Mouse (Mus musculus) ES-CJ7 (cell line): ENCODE data around the gene Arf6.
"Not testable (repeated sequence)": the region's sequence is repeated elsewhere in the genome, so short reads cannot be mapped to it uniquely, and the experiment has no call there.

Source experiments
- DNase-seq: peaks from one replicate; pipeline ENCODE4 v3.0.0; 2011; ENCODE audit warnings: low read depth, low spot score

Arf6 gene

GRCm38 (mm10) chr12:69373850-69374766 lies 2.2 kb downstream of the Arf6 start:
- peak; percentile 69 for DNase-seq

- no peak for DNase-seq
These were observed 4.2 kb downstream of the Arf6 start for GRCm38 (mm10) chr12:69376132-69376531.

GRCm38 (mm10) chr12:69377188-69377587 lies 5.2 kb downstream of the Arf6 start:
- no peak for DNase-seq

GRCm38 (mm10) chr12:69377636-69378035 lies 5.7 kb downstream of the Arf6 start:
- not testable (repeated sequence) for DNase-seq

GRCm38 (mm10) chr12:69378558-69379454 lies 6.9 kb downstream of the Arf6 start:
- no peak for DNase-seq

GRCm38 (mm10) chr12:69382880-69383279 lies 10.9 kb downstream of the Arf6 start:
- no peak for DNase-seq

GRCm38 (mm10) chr12:69384606-69385005 lies 12.7 kb downstream of the Arf6 start:
- no peak for DNase-seq

- no peak for DNase-seq
These were observed 13.8 kb downstream of the Arf6 start for GRCm38 (mm10) chr12:69385542-69386280.

GRCm38 (mm10) chr12:69386281-69386732 lies 14.4 kb downstream of the Arf6 start:
- DNase-seq, result not testable (repeated sequence)

GRCm38 (mm10) chr12:69388321-69388869 lies 16.4 kb downstream of the Arf6 start:
- no peak for DNase-seq

- no peak for DNase-seq
These were observed 17.5 kb downstream of the Arf6 start for GRCm38 (mm10) chr12:69389273-69389938.

- no peak for DNase-seq
These were observed 18.2 kb downstream of the Arf6 start for GRCm38 (mm10) chr12:69390000-69390698.

GRCm38 (mm10) chr12:69393076-69393475 lies 21.1 kb downstream of the Arf6 start:
- DNase-seq, result no peak

GRCm38 (mm10) chr12:69394456-69394855 lies 22.5 kb downstream of the Arf6 start:
- no peak for DNase-seq

- no peak for DNase-seq
These were observed 28.4 kb downstream of the Arf6 start for GRCm38 (mm10) chr12:69400367-69400766.

GRCm38 (mm10) chr12:69400871-69401286 lies 28.9 kb downstream of the Arf6 start:
- no peak for DNase-seq

- no peak for DNase-seq
These were observed 30.1 kb downstream of the Arf6 start for GRCm38 (mm10) chr12:69402100-69402499.

- no peak for DNase-seq
These were observed 30.7 kb downstream of the Arf6 start for GRCm38 (mm10) chr12:69402594-69403167.

- DNase-seq, result no peak
These were observed 38.8 kb downstream of the Arf6 start for GRCm38 (mm10) chr12:69410767-69411166.

- no peak for DNase-seq
These were observed 40.0 kb downstream of the Arf6 start for GRCm38 (mm10) chr12:69411936-69412335.
